Mouse (Mus musculus): ENCODE results near the gene Irf8.
A peak's percentile ranks its signal among the peaks of the same experiment; 100 is the strongest.
"Not testable (repeated sequence)": the region's sequence is repeated elsewhere in the genome, so short reads cannot be mapped to it uniquely, and the experiment has no call there.

Gene Irf8

GRCm38 (mm10) chr8:120752082-120752452 is 15.9 kb downstream of the Irf8 start:
- DNase-seq, result no peak

DNA sequence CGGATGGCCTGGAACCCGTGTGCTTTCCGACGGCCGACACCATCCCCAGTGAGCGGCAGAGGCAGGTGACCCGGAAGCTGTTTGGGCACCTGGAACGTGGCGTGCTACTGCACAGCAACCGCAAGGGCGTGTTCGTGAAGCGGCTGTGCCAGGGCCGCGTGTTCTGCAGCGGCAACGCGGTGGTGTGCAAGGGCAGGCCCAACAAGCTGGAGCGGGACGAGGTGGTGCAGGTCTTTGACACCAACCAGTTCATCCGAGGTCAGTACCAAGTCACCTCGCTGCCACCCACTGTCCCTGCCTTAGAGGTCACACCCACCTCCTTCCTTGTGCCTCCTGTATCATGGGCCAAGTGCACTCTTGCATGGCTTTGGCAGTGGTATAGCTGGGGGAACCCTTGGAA is 17.3 kb downstream of the Irf8 start:
- DNase-seq, result no peak

DNA sequence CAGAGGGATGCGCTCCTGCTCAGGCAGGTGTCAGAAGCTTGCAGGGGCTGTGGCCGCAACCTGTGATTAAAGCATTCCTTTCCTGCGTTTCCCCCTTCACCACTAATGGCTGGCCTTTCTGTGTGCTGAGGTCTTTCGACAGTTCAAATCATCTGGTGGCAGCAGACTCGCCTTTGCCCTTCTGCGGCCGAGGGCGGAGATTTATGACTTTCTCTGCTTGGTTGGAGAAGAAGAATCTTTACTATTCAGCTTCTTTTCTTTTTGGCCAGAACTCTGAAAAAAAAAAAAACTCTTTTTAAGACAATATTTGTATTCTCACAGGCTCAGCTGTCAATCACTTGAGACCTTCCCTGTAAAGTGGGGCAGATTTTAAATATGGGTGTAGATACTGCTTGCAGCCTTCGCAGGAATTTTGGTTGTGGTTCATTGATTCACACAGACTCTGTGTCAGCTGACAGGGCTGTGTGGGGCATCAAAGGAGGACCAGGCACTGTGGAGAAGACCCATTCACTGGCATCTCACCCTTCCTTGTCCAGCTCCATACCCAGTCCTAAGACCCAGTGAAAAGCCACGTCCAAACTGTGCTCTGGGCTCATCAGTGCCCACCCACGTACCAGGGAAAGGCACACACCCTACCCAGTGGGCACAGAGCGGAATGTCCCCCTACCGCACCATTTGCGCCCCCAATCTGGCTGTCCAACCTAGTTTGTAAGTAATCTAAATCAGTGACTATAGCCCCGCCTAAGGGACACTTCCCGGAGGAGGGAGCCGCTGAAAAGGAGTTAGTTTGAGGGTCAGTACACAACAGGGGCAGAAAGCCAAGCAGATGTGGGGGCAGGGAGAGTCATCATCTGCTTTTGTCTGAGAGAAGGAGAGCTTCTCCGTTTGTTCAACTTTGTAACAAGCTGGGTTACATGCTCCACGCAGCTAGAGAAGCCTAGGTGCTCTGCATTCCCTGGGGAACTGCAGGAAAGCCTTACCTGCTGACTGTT is 19.4 kb downstream of the Irf8 start:
- no peak for DNase-seq

DNA sequence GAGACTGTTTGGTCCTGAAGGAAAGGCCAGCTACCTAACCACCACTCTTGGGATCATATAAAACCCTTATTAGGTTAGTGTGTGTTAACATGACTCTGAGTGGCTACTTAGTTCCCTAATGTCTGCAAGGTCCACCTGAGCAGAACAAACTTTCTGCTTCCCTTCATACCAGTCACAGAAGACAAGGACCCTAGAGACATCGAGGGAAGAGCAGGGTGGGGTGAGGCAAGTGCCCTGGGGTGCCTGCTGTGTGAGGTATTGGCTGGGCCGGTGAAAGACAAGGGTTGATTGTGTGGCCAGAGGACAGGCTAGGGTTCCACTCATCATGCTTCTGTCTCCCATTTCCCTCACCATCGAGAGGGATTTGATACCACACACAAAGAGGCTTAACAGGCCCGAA is 21.8 kb downstream of the Irf8 start:
- DNase-seq, result no peak

DNA sequence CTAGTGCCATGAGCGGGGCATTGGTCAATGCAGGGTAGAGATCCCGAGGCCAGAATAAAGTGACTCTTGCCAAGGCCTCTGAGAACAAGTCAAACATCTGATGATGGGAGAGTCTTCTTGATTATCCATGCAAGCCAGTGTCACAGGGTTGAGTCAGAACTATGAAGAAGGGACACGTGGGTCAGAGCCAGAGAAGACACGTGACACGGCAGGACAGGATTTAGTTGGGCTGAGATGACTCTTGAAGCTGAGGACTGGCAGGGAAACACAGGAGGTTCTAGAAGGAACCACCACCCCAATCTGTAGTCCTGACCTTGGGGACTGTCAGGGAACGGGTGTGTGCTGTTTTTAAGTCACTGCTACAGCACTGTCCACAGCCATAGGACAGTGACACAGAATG is 23.7 kb downstream of the Irf8 start:
- no peak for DNase-seq

GRCm38 (mm10) chr8:120760341-120761215 is 24.4 kb downstream of the Irf8 start:
- DNase-seq, result no peak

- no peak for DNase-seq
These were observed 27.1 kb downstream of the Irf8 start for GRCm38 (mm10) chr8:120763267-120763666.

DNA sequence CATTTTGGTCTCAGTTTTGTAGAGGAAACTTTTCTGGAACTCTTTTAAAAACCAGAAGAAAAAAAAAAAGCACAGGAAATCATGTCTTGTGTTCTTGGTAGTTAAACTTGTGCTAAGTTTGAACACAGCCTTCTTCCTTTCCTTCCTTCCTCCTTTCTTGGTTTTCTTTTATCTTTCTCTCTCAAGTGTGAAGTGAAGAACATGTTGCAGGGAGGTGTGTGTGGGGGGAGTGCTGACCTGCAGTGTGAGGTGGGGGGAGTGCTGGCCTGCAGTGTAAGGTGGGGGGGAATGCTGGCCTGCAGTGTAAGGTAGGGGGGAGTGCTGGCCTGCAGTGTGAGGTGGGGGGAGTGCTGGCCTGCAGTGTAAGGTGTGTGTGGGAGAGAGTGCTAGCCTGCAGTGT is 28.5 kb downstream of the Irf8 start:
- no peak for DNase-seq

- DNase-seq, result no peak
These were observed 30.5 kb downstream of the Irf8 start for GRCm38 (mm10) chr8:120766622-120767021.

GRCm38 (mm10) chr8:120768454-120769218 is 32.5 kb downstream of the Irf8 start:
- DNase-seq, result no peak

DNA sequence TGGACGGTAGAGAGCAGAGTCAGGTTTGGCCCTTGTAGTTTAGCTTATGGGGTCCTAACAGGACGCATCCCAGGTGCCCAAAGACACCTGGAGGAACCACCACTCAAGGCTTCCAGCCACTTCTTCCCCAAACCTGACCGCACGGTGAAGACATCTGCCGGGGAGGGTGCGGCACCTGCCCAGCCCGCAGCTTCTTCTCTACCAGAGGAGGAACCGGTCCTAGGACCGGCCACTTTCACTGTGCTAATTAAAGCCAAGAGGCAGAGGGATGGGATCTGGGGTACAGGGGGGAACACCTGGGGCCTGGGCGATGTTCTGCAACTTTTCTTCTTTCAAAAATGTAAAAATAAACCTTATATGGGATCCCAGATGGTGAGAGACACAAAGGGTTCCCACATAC is 41.0 kb downstream of the Irf8 start:
- DNase-seq, result no peak

DNA sequence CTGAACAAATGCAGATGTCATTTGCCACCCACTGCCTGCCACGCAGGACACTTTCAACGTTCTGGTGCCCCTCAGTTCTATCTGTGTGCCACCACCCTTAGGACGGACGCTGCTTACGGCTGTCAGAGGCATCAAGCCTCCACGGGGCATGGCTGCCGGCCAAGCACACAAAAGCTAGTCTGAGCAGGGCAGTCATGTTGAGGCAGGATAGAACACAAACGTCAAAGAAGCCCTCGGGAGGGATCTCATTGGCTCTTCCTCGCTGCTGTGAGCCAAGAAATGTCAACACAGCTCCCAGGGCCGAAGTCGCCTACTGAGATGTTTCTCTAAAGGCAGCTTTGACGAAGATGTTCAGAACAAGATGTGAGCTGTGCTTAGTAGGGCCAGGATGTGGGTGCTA is 41.6 kb downstream of the Irf8 start:
- DNase-seq, result no peak

DNA sequence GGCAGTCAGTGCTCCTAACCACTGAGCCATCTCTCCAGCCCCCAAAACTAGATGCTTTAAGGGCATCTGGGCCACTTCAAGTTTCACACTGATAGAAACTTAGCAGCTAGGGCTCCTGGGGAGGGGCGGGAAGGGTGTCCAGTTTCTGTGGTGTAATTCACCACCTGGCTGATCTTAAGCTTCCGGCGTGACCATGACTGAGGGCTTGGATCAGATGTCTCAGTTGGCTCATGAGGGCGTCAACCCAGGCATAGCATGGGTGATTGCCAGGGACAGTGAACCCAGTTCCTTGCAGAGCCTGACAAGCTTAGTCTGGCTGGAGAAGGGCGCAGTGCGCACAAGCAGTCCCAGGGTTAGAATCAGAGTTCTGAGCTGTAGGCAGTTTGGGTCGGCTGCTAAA is 42.9 kb downstream of the Irf8 start:
- DNase-seq, result no peak

GRCm38 (mm10) chr8:120783781-120784180 is 47.6 kb downstream of the Irf8 start:
- DNase-seq, result no peak

DNA sequence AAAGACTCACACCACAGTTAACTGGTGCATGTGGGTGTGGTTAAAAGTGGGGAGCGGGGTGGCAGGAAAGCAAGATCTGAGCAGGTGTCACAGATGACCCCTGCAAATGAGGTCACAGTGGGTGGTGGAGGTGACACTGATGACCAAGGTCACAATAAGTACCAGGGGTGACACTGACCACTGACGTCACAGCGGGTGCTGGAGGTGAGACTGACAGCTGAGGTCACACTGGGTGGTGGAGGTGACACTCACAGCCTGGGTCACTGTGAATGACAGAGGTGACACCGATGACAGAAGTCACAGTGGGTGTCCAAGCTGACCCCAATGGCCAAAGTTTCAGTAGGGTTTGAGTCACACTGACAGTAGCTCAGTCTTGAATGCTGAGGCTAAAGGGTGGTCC is 50.6 kb downstream of the Irf8 start:
- DNase-seq, result no peak

GRCm38 (mm10) chr8:120787631-120788030 is 51.5 kb downstream of the Irf8 start:
- no peak for DNase-seq

GRCm38 (mm10) chr8:120792710-120793109 is 56.6 kb downstream of the Irf8 start:
- no peak for DNase-seq

GRCm38 (mm10) chr8:120795944-120796635 is 59.9 kb downstream of the Irf8 start:
- DNase-seq, result peak; percentile 36

DNA sequence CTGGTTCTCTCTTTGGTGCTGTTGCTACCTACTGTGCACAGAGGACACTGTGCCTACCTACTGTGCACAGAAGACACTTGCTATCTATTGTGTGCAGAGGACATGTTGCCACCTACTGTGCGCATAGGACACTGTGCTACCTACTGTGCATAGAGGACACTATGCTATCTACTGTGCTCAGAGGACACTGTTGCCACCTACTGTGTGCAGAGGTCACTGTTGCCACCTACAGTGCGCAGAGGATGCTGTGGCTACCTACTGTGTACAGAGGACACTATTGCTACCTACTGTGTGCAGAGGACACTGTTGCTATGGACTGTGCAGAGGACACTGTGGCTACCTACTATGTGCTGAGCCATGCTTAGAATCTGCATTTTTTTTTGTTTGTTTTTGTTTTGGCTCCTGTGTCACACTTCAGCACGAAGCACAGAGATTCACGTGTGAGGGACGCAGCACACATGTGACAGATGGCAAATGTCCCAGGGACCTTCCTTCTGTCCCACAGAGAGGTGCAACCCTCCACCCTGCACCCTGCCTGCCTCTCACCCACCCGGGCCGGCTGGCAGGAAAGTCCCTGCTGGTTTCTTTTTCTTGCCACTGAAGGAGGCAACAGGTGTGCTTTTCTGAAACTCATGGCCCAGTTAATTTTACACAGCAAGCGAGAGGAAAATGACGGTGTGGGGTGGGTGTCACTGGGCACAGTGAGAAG is 61.0 kb downstream of the Irf8 start:
- DNase-seq, result no peak

GRCm38 (mm10) chr8:120800308-120800865 is 64.2 kb downstream of the Irf8 start:
- DNase-seq, result peak; percentile 6

DNA sequence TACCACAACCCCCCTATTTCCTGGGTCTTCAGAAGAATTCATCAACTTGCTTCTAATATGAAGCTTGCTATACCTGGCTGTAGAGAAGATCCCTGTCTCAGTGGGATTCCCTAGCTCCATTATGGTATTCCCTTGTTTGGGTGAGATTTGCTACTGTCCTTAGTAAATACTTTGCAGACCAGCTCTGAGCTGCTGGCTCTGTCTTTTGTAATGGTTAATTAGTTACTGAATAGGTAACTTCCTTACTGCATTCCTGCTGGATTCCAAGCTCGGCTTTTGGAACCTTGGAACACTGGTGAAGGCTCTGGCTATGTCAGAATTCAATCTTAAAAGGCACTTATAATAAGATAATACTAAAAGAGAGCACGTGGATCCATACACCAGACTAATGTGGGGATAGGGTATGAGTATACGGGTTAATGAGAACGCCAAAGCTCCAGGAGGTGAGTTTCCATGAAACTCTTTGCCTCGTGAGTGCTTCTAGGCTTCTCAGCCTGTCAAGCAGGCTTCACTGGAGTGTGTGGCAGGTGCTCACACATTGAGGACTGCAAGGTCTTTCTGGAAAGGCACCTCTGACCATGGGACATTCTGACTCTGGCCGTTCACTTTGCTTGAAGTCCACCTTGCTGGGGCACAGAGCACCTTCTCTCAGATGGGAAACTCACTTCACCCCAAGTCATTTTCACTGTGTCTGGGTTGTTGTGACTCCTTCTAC is 67.7 kb downstream of the Irf8 start:
- not testable (repeated sequence) for DNase-seq
